Mouse (Mus musculus): Measurements from ENCODE around the gene Pdzph1. TPM values are rescaled to one million over a fixed set of nuclear protein-coding genes. Genes with fewer than 3 reads are reported as not detected.

Pdzph1 gene
- total RNA-seq, 2 experiments from 2014 or later = not detected

GRCm38 (mm10) chr17:58923316-58923866 is 67.8 kb downstream of the Pdzph1 start:
- intact Hi-C loops (cut with DNase I) = no loop called here
- no peak for DNase-seq

DNA sequence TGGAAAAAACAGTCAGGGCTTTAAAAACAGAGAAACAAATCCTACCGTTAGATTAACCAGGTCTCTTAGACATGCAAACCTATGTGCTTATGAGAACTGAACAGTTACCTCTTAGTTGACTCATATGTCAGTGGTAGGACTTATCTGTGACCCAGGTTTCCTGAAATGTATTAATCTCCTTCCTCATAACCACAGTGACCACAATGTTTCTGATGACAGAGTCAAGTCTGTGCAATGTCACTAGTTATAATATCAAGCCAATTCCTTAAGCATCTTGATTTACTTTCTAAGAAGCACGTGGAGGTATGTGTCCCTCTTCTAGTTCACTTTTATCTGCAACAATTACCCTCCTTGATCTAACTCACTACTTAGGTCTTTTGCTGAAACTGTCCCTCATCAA is 68.4 kb downstream of the Pdzph1 start:
- intact Hi-C loops (cut with DNase I) = no loop called here

DNA sequence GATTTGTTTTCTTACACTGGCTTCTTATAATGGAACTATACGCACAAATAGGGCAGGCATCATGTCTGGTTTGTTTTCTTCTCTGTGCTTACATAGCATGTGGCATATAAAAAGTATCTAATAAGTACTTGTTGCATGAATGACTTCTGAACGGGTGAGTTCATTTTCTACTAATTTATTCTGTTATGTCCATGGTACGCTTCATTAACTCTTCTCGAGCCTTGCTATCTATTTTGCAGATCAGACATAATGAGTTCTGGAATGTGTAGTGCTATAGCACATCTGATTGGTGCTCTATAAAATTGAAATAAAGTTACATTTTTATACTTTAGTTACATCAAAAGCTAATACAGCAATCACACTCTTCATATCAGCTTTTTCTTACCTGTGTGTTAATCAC is 71.2 kb downstream of the Pdzph1 start:
- no peak for DNase-seq
- intact Hi-C loops (cut with DNase I) = loop anchor here (5.0 kb wide), 1 partner anchor 177 kb away; no protein-coding TSS in a partner anchor

More for the DNA sequence above, 68.4 kb downstream of the Pdzph1 start:
- no peak for DNase-seq

DNA sequence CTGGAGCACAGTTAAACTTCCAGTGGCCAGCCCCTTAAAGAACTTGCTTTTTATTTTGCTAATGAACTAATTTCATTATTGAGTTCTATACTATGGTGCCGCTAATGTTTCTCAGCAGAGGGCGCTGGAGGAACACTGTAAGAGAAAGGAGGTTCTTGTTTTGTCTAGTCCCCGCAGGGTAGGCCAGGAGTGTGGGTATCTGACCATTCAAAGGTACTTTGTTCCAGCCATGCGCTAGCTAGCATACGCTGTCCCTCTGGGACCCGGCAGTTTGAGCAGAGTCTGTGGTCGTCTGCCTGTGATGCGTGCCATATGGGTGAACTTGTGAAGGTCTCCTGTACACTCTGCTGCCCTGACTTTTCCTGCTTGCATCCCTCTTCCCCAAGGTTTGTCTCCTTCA is 72.1 kb downstream of the Pdzph1 start:
- DNase-seq = peak in 1 of 2 experiments; percentile 22

GRCm38 (mm10) chr17:58918539-58918938 is 72.6 kb downstream of the Pdzph1 start:
- DNase-seq = no peak
- intact Hi-C loops (cut with DNase I) = loop anchor here (5.0 kb wide), 1 partner anchor 179 kb away; no protein-coding TSS in a partner anchor

More for the DNA sequence above, 72.1 kb downstream of the Pdzph1 start:
- intact Hi-C loops (cut with DNase I) = loop anchor here (5.0 kb wide), 1 partner anchor 178 kb away; no protein-coding TSS in a partner anchor

- intact Hi-C loops (cut with DNase I) = loop anchor here (5.0 kb wide), 1 partner anchor 1139 kb away; no protein-coding TSS in a partner anchor
- no peak for DNase-seq
Observed at GRCm38 (mm10) chr17:58911564-58911963, 79.6 kb downstream of the Pdzph1 start.

- peak; percentile 26 to 66 for DNase-seq
Observed at GRCm38 (mm10) chr17:58909061-58909661, 82.0 kb downstream of the Pdzph1 start.

DNA sequence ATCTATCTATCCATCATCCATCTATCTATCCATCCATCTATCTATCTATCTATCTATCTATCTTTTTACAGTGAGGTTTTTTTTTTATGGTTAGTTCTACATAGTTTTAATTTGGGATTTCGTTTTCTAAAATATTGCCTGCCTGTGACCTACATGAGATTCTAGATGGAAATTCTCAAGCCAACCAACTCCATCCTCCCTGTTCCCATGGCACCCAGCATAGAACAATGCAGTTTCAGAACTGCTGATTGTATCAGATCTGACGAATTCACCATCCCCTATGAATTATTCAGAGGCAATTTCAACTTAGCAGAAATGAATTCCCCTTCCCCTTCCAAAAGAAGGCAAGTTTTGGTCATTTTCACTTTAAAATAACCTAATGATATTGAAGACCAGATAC is 85.2 kb downstream of the Pdzph1 start:
- DNase-seq = no peak
- intact Hi-C loops (cut with DNase I) = no loop called here

More at GRCm38 (mm10) chr17:58909061-58909661, 82.0 kb downstream of the Pdzph1 start:
- intact Hi-C loops (cut with DNase I) = loop anchor here (1.0 kb wide), 1 partner anchor 321 kb away; no protein-coding TSS in a partner anchor

DNA sequence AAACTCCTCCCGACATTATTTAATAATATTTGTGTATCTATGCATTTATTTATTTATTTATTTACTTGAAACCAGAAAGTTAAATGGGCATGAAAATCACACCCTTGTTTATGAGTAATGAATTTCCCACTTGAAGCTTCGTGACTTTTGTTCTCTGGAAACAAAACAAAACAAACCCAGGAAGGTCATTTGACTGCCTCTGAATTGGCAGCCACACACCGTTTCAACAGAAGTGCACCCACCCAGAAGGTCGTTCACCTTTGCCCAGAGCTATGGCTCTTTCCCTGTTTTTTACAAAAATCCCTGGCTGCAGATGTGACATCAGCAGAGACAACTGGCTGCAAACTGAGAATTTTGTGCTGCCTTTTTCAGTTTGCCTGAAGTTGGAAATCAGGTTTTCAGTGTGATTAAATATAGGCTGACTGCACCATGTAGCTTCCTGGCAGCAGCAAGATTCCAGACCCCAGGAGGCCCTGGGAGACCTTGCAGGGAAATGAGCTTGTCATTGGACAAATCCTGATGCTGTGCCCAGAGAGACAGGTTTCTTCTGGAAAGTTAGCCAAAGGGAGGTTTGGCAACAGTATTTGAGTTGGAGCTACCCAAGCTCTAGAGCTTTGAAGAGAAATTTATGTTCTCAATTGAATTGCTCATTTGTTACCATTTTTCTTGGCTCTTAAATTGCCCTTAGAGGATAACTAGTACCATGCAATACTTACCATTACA is 99.5 kb downstream of the Pdzph1 start:
- no peak for DNase-seq
- intact Hi-C loops (cut with DNase I) = no loop called here

- intact Hi-C loops (cut with DNase I) = no loop called here
Observed at GRCm38 (mm10) chr17:58889905-58890645, 101.1 kb downstream of the Pdzph1 start.

GRCm38 (mm10) chr17:58884393-58884792 is 106.8 kb downstream of the Pdzph1 start:
- DNase-seq = no peak
- intact Hi-C loops (cut with DNase I) = no loop called here

More at GRCm38 (mm10) chr17:58889905-58890645, 101.1 kb downstream of the Pdzph1 start:
- no peak for DNase-seq

GRCm38 (mm10) chr17:58873356-58873755 is 117.8 kb downstream of the Pdzph1 start:
- intact Hi-C loops (cut with DNase I) = no loop called here
- no peak for DNase-seq

GRCm38 (mm10) chr17:58870795-58871194 is 120.4 kb downstream of the Pdzph1 start:
- intact Hi-C loops (cut with DNase I) = no loop called here
- DNase-seq = no peak

Other genes with a start within 250 kb of the Pdzph1 start
- 1 to 10 TPM; 8.5 to 8.6 TPM for gene Nudt12, start 22.0 kb upstream of the Pdzph1 start, total RNA-seq (2021)

Data from heart, postnatal 10 days (tissue).